Mouse (Mus musculus) cortical plate, adult 2 months (tissue): ENCODE data around the gene Sbsn.

Experiments
- CTCF ChIP-seq: fragments of 200-500 bp; IDR thresholded peaks from 2 replicates; pipeline ENCODE4 v1.5.1; 2011; ENCODE audit warnings: mild to moderate bottlenecking, control low read depth, low read length; ENCODE audit not compliant: insufficient read depth; ENCODE audit errors: extremely low read depth
- POLR2A ChIP-seq: fragments of 200-500 bp; IDR thresholded peaks from 2 replicates; pipeline ENCODE4 v1.6.1; 2011; ENCODE audit warnings: mild to moderate bottlenecking, low read length, control low read depth; ENCODE audit not compliant: insufficient read depth; ENCODE audit errors: extremely low read depth

- TF ChIP-seq CTCF (no peak), POLR2A (no peak)
These were observed 52.0 kb downstream of the Sbsn start for GRCm38 (mm10) chr7:30803256-30803655.
